Mouse (Mus musculus) hindbrain, postnatal 0 days (tissue): ENCODE results near the gene Tesk1. TPM values are rescaled to one million over a fixed set of nuclear protein-coding genes. Genes with fewer than 3 reads are reported as not detected.
A peak's percentile ranks its signal among the peaks of the same experiment; 100 is the strongest.

Source experiments
- ATAC-seq: fragments of 200-750 bp; cut with Nextera tagmentation; 2 replicates; pipeline ENCODE4 v1.8.0; 2017; ENCODE audit warnings: mild to moderate bottlenecking, moderate TSS enrichment, moderate library complexity
- DNase-seq: peaks from one replicate; pipeline ENCODE4 v3.0.0-alpha.2; 2015; ENCODE audit warnings: low spot score
- H3K27ac ChIP-seq: fragments of 300-500 bp; sonication (generic); 2 replicates; pipeline ENCODE4 v1.5.1; 2014; ENCODE audit warnings: mild to moderate bottlenecking
- H3K27me3 ChIP-seq: fragments of 300-500 bp; sonication (generic); 2 replicates; pipeline ENCODE4 v1.6.1; 2014; ENCODE audit warnings: low read length, mixed read lengths; ENCODE audit not compliant: insufficient read depth
- H3K36me3 ChIP-seq: fragments of 300-500 bp; sonication (generic); 2 replicates; pipeline ENCODE4 v1.6.1; 2014; ENCODE audit warnings: low read length, mixed read lengths; ENCODE audit not compliant: insufficient read depth
- H3K4me1 ChIP-seq: fragments of 300-500 bp; sonication (generic); 2 replicates; pipeline ENCODE4 v1.6.1; 2014; ENCODE audit warnings: antibody characterized with exemption, low read length, mixed read lengths; ENCODE audit not compliant: insufficient read depth
- H3K4me2 ChIP-seq: fragments of 300-500 bp; sonication (generic); 2 replicates; pipeline ENCODE4 v1.6.1; 2014; ENCODE audit warnings: low read depth, mild to moderate bottlenecking, low read length, moderate library complexity, mixed read lengths
- H3K4me3 ChIP-seq: fragments of 300-500 bp; sonication (generic); 2 replicates; pipeline ENCODE4 v1.5.1; 2014; ENCODE audit warnings: low read length
- H3K9ac ChIP-seq: fragments of 300-500 bp; sonication (generic); replicated peaks from 2 replicates; pipeline ENCODE4 v1.6.1; 2014; ENCODE audit warnings: mild to moderate bottlenecking, low read length, moderate library complexity, mixed read lengths
- H3K9me3 ChIP-seq: fragments of 300-500 bp; sonication (generic); 2 replicates; pipeline ENCODE4 v1.6.1; 2016; ENCODE audit warnings: low read length, mixed read lengths
- CTCF ChIP-seq: IDR thresholded peaks from 2 replicates; pipeline ENCODE4 v1.5.1; 2016; ENCODE audit warnings: antibody characterized with exemption, control low read depth, low read depth
- WGBS: fragments of 180-500 bp; shearing (Covaris S2); extraction: QIAGEN DNeasy Blood & Tissue Kit; methylation state at CpG from one replicate; pipeline ENCODE4 v1.1.7; 2014; 5-methylcytosine and 5-hydroxymethylcytosine counted together
- polyA plus RNA-seq: library from polyadenylated mRNA; unstranded; fragments of >200 nt; fragmentation: Nextera tagmentation; extraction: Ambion mirVana; gene quantifications from 2 replicates; pipeline ENCODE4 v1.2.1, GENCODE M21; 2015
- total RNA-seq: library from RNA; depleted of rRNA; stranded (reverse); fragments of >200 nt; gene quantifications from 2 replicates; pipeline ENCODE4 v1.2.3, GENCODE M21; 2014; rRNA removed

Gene Tesk1
- total RNA-seq = 157 and 171 TPM in 2 replicates
- 16.2 and 17.8 TPM in 2 replicates for polyA plus RNA-seq

GRCm38 (mm10) chr4:43441639-43442038, at the start of gene Tesk1:
Tesk1 (plus strand) TSS chr4:43441939.
- H3K9me3 ChIP-seq = no peaks in the 10 kb centered on the region
- DNase-seq (no peak), ATAC-seq (peak; percentile 4; the same call in 1 of the 2 replicates)
- H3K9ac ChIP-seq = peak within 1 kb of the TSS; percentile 99
- WGBS = 22% methylated on average over 4 of the region's 4 CpGs
- peak within 1 kb of the TSS; percentile 93 for H3K4me2 ChIP-seq
- TF ChIP-seq CTCF = no peak
- H3K36me3 ChIP-seq = peaks cover 17% of the 10 kb centered on the region
- H3K27me3 ChIP-seq = no peaks in the 10 kb centered on the region
- peak within 1 kb of the TSS; percentile 91 for H3K27ac ChIP-seq
- H3K4me1 ChIP-seq = peaks cover 9% of the 10 kb centered on the region
- peak within 1 kb of the TSS; percentile 96 for H3K4me3 ChIP-seq

DNA sequence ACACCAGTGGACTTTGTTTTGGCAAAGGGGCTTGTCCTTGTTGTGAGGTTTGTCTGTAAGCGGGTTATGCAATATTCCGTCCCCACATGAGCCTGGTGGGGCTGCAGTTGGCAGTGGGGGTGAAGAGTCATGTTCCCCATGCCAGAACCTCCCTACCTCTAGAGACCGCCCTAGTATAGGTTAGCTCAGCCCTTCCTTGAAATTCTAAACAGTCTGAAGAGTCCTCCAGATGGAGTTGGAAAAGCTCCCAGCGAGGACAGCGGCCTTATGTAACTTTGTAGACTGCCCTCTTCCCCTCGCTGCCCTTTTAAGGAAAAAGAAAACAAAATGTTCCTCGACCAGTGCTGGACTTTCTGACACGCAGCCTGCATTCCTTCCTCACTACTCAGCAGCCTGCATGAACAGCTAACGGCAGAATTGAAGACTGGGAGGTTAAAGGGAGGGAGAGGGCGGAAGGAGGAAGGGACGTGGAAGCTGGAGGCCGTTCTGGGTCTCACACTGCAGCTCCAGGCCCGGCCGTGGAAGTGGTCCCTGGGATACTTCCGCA, 47.3 kb upstream of the Tesk1 start:
- Histone ChIP-seq H3K27ac (peak overlapping the region; percentile 62), H3K27me3 (no peaks in the 10 kb centered on the region), H3K36me3 (no peaks in the 10 kb centered on the region), H3K4me3 (no peak overlapping the region), H3K4me1 (peaks cover 13% of the 10 kb centered on the region; the same call in 1 of the 2 replicates), H3K9ac (no peak overlapping the region), H3K9me3 (no peaks in the 10 kb centered on the region), H3K4me2 (no peak overlapping the region)
- TF ChIP-seq CTCF = no peak
- DNase-seq (peak; percentile 39), ATAC-seq (no peak)
- WGBS = 64% methylated on average over 15 of the region's 15 CpGs

DNA sequence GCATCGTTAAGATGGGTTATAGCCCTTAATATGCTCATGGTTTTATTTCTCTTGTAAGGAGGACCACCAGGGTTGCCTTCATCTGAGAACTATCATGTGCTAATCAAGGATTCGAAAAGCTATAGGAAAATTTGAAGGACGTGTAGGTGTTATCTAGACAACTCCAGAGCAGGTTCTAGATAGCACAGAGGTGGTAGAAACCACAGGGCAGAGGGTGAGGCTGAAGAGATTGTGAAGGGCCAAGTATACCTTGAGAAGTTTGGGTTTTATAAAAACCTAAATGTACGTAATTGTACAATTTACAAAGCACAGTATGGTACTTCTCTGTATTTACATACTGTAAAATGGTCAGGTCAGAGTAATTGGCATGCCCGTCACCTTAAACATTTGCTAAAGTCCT, 46.6 kb upstream of the Tesk1 start:
- Histone ChIP-seq H3K9me3 (no peaks in the 10 kb centered on the region), H3K4me2 (no peak overlapping the region), H3K4me1 (peaks cover 17% of the 10 kb centered on the region; the same call in 1 of the 2 replicates), H3K27me3 (no peaks in the 10 kb centered on the region), H3K36me3 (no peaks in the 10 kb centered on the region), H3K9ac (no peak overlapping the region), H3K27ac (peak overlapping the region; percentile 62; the same call in 1 of the 2 replicates), H3K4me3 (no peak overlapping the region)
- DNase-seq (no peak), ATAC-seq (no peak)
- TF ChIP-seq CTCF = no peak
- WGBS = 95% methylated on average over 5 of the region's 5 CpGs

DNA sequence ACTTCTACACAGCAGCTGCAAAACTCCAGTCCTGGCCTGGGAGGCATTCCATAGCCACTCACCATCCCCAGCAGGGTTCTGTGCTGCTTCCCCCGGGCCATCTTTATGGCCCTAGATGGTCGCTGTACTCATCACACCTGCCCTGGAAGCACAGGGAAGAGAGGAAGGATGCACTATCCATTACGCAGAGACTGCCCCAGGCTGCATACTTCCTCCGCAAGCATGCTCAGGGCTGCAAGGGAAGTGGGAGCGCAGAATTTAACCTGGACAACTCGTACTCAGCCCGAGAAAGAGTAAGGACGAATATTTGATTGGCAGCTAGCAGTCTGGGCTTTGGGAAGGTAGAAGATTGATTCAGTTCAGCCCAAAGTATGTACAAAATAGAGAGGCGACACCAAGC, 45.9 kb upstream of the Tesk1 start:
- H3K36me3 ChIP-seq = no peaks in the 10 kb centered on the region
- DNase-seq (no peak), ATAC-seq (no peak)
- no peak overlapping the region for H3K9ac ChIP-seq
- no peak overlapping the region for H3K4me3 ChIP-seq
- no peak for TF ChIP-seq CTCF
- H3K27ac ChIP-seq = no peak overlapping the region
- H3K9me3 ChIP-seq = no peaks in the 10 kb centered on the region
- 81% methylated on average over 9 of the region's 9 CpGs for WGBS
- H3K4me1 ChIP-seq = peaks cover 17% of the 10 kb centered on the region; the same call in 1 of the 2 replicates
- H3K27me3 ChIP-seq = no peaks in the 10 kb centered on the region
- H3K4me2 ChIP-seq = no peak overlapping the region

DNA sequence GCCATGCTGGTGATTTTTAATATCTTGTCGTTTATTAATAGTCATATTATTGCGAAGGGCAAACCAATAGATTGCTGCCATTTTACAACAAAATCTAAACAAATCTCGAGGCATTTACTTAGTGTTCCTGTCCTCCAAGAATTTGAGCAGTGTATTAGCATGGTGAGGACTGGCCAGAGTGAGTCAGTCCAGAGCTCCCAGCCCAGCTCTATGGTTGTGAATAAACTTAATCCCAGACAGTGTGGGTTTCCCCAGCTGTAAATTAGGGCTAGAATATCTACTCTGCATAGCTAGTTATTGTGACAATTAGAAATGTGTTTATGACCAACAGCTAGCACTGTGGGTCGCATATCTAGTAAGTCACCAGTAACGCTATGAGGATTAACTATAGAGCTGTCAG, 45.4 kb upstream of the Tesk1 start:
- H3K4me3 ChIP-seq = no peak overlapping the region
- DNase-seq (no peak), ATAC-seq (no peak)
- no peaks in the 10 kb centered on the region for H3K27me3 ChIP-seq
- no peaks in the 10 kb centered on the region for H3K9me3 ChIP-seq
- 92% methylated on average over 5 of the region's 5 CpGs for WGBS
- H3K4me2 ChIP-seq = no peak overlapping the region
- no peaks in the 10 kb centered on the region for H3K36me3 ChIP-seq
- TF ChIP-seq CTCF = no peak
- H3K4me1 ChIP-seq = peaks cover 17% of the 10 kb centered on the region; the same call in 1 of the 2 replicates
- no peak overlapping the region for H3K9ac ChIP-seq
- H3K27ac ChIP-seq = no peak overlapping the region

DNA sequence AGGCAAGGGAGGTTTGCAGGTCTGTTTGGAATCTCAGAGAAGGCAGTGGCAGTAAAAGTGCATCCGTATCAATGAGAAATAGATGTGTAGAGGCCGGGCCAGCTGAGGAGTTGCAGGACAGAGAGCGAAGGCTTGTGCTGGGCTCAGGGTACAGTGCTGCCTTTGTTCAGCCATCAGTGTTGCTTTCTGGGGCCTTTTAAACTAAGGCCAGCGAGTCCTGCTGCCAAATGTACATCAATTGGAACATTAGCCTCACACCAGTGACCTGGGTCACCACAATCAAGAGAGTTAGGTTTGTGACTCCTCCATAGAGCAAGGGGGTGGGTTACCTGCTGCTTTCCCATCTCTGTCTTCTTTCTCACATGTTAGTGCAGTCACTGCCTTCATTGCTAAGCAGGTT, 43.7 kb upstream of the Tesk1 start:
- H3K27me3 ChIP-seq = no peaks in the 10 kb centered on the region
- H3K27ac ChIP-seq = peak overlapping the region; percentile 71
- WGBS = 52% methylated on average over 4 of the region's 4 CpGs
- no peak for TF ChIP-seq CTCF
- ATAC-seq (peak; percentile 54; the same call in 1 of the 2 replicates), DNase-seq (peak; percentile 46)
- H3K9me3 ChIP-seq = no peaks in the 10 kb centered on the region
- no peak overlapping the region for H3K4me3 ChIP-seq
- H3K36me3 ChIP-seq = no peaks in the 10 kb centered on the region
- H3K9ac ChIP-seq = no peak overlapping the region
- peaks cover 17% of the 10 kb centered on the region; the same call in 1 of the 2 replicates for H3K4me1 ChIP-seq
- no peak overlapping the region for H3K4me2 ChIP-seq

DNA sequence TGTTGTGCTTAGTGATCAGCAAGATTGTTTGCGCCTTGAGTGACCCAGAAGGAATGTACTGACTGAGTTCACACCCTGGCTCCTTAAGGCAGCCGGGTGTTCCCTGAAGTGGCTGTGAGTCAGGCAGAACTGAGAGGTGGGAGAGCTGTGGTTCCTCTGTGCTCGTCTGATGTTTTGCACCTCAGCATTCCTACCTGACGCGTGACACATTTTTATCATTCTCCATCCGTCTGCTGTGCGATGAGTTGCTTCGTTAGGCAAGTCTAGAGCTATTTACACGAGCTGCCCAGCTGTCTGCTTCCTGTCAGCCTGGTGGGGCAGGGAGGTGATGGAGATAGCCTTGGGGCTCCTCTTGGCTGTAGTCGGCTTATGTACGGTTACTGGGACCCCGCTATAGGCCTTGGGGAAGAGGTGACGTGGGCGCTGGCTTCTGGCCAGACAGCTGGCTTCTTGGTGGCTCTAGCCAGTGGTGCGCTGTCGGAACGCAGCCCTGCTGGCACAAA, 42.9 kb upstream of the Tesk1 start:
- Histone ChIP-seq H3K9me3 (no peaks in the 10 kb centered on the region), H3K9ac (0 out of 2 replicates have a peak overlapping the region, but pooled peaks have one; percentile 9), H3K27ac (peak overlapping the region; percentile 71), H3K4me3 (no peak overlapping the region), H3K27me3 (no peaks in the 10 kb centered on the region), H3K4me2 (peak overlapping the region; percentile 38), H3K36me3 (no peaks in the 10 kb centered on the region), H3K4me1 (peaks cover 17% of the 10 kb centered on the region; the same call in 1 of the 2 replicates)
- ATAC-seq (peak; percentile 81), DNase-seq (peak; percentile 74)
- WGBS = 36% methylated on average over 17 of the region's 17 CpGs
- no peak for TF ChIP-seq CTCF
